Mouse (Mus musculus) retina, postnatal 1 day (tissue): ENCODE measurements around the gene Pcdh9.
"Not testable (repeated sequence)": the region's sequence is repeated elsewhere in the genome, so short reads cannot be mapped to it uniquely, and the experiment has no call there.

Experiments used
- DNase-seq: peaks from one replicate; pipeline ENCODE4 v3.0.0-alpha.2; 2012

The Pcdh9 gene

GRCm38 (mm10) chr14:93354150-93354549 is 536.3 kb downstream of the Pcdh9 start:
- no peak for DNase-seq

GRCm38 (mm10) chr14:93350906-93351305 is 539.6 kb downstream of the Pcdh9 start:
- DNase-seq = peak; percentile 41

GRCm38 (mm10) chr14:93349166-93349565 is 541.3 kb downstream of the Pcdh9 start:
- DNase-seq = peak; percentile 13

DNA sequence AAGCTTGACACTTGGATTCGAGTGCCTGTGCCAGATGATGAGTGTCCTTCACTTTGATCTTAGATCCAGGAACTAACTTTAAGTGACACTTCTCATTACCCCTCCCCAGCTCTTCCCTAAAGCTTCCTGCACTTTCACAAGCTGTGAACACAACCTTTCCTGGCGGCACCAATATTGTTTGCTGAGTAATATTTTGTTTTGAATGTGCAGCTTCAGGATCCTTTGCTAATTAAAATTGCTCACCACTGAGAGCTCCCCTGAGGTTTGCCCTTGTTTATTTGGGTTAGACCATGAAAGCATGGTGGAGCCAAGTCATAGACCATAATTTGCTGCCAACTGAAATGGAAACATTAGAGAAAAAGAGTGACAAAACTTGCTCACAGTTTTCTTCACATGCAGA is 543.4 kb downstream of the Pcdh9 start:
- DNase-seq = peak; percentile 24

- DNase-seq = no peak
Observed at GRCm38 (mm10) chr14:93342781-93343180, 547.7 kb downstream of the Pcdh9 start.

GRCm38 (mm10) chr14:93341390-93341789 is 549.1 kb downstream of the Pcdh9 start:
- peak; percentile 24 for DNase-seq

- DNase-seq = no peak
Observed at GRCm38 (mm10) chr14:93329247-93329646, 561.2 kb downstream of the Pcdh9 start.

- DNase-seq = peak; percentile 48
Observed at GRCm38 (mm10) chr14:93317393-93317792, 573.1 kb downstream of the Pcdh9 start.

GRCm38 (mm10) chr14:93288361-93288760 is 602.1 kb downstream of the Pcdh9 start:
- DNase-seq = no peak

DNA sequence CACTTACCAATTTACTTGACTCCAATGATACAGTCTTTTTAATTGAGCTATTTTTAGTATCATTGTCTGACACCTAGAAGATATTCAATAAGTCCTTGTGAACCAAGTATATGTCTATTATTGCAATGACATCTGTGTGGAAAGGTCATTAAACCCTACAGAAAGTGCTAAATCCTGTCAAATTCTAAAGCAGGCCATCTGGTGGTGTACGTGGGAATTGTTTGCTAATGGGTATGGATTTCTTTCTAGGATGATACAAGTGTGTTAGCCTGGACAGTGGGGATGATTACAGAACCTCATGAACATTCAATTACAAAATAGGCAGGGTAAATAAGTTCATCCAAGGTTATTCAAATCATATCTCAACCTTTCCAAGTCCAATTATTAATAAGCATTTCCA is 602.8 kb downstream of the Pcdh9 start:
- peak; percentile 26 for DNase-seq

- DNase-seq = peak; percentile 56
Observed at GRCm38 (mm10) chr14:93285136-93285535, 605.3 kb downstream of the Pcdh9 start.

- no peak for DNase-seq
Observed at GRCm38 (mm10) chr14:93284009-93284408, 606.5 kb downstream of the Pcdh9 start.

GRCm38 (mm10) chr14:93275661-93276060 is 614.8 kb downstream of the Pcdh9 start:
- DNase-seq = no peak

GRCm38 (mm10) chr14:93274767-93275166 is 615.7 kb downstream of the Pcdh9 start:
- DNase-seq = no peak

DNA sequence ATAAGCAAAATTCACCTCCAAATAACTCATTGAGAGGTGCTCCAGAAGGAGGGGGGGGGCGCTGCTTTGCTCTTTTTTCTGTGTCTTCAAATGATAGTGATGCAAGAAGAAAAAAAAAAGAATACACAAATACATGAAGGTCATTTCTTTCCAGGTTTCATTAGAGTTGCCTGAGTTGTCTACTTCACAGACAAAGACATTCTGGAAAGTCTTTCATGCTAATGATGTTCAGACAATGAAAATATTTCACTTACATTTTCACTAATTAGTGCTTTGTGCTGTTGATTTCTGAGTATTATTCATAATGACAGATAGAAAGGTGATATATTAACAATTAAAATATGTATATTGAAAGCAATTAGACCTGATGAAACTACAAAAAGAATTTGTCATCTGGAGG is 637.1 kb downstream of the Pcdh9 start:
- DNase-seq = peak; percentile 79

DNA sequence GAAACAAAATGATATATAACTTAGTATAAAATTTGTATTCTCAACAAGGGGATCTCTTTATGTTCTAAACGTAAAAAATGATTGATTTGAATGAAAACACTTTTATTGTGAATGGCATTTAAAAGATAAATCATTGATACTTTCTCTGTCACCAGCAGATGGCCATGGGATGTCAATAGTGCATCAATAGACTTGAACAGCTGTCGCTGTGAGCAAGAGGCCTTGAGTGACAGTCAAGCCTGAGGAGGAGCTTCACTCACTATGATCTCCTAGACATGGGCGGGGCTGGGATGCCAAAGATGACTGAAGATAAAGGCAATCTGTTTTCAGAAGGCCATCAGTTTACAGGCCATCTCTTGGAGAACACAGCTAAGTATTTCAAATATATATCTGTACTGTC is 650.2 kb downstream of the Pcdh9 start:
- DNase-seq = no peak

- no peak for DNase-seq
Observed at GRCm38 (mm10) chr14:93234333-93234732, 656.1 kb downstream of the Pcdh9 start.

GRCm38 (mm10) chr14:93233599-93233998 is 656.9 kb downstream of the Pcdh9 start:
- no peak for DNase-seq

DNA sequence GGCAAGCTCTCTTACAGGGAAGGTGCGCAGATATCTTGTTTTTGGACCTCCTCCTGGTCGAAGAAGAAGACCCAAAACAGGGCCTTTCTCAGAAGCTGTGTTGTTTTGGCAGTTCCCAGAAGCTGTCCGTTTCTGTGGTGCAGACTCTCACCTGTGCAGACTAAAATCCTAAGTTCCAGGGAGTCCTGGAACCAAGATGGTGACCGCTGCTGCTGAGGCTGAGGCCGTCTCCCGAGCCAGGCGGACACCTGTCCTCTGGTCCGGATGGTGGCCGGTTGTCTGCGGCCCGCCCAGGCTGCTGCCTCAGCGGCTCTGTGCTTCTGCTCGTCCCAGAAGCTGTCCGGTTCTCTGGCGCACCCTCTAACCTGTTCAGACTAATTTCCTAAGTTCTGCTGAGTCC is 675.6 kb downstream of the Pcdh9 start:
- not testable (repeated sequence) for DNase-seq

GRCm38 (mm10) chr14:93199791-93200190 is 690.7 kb downstream of the Pcdh9 start:
- no peak for DNase-seq

- DNase-seq = no peak
Observed at GRCm38 (mm10) chr14:93182606-93183491, 707.6 kb downstream of the Pcdh9 start.

GRCm38 (mm10) chr14:93169201-93169600 is 721.3 kb downstream of the Pcdh9 start:
- DNase-seq = no peak

GRCm38 (mm10) chr14:93168367-93168766 is 722.1 kb downstream of the Pcdh9 start:
- DNase-seq = no peak

GRCm38 (mm10) chr14:93143414-93143813 is 747.1 kb downstream of the Pcdh9 start:
- no peak for DNase-seq

DNA sequence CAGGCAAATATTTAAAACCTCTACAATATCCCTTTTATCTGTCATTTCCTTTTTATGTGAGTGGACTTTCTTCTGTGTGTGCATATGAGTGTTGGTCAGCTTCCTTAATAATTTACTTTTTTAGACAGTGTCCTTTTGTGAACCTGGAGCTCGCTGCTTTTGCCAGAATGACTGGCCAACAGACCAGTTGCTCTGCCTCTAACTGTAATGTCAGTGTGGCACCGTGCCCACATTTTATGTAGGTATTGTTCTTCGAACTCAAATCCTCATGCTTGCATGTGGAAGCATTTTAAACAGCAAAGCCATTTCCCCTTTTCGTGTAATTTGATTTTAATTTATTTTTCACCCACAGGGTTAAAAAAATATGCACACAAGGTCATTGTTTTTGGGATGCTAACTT is 748.4 kb downstream of the Pcdh9 start:
- DNase-seq = no peak
